Comparison of ENCODE assay signal across 9 mouse cellular contexts in the genomic region with DNA sequence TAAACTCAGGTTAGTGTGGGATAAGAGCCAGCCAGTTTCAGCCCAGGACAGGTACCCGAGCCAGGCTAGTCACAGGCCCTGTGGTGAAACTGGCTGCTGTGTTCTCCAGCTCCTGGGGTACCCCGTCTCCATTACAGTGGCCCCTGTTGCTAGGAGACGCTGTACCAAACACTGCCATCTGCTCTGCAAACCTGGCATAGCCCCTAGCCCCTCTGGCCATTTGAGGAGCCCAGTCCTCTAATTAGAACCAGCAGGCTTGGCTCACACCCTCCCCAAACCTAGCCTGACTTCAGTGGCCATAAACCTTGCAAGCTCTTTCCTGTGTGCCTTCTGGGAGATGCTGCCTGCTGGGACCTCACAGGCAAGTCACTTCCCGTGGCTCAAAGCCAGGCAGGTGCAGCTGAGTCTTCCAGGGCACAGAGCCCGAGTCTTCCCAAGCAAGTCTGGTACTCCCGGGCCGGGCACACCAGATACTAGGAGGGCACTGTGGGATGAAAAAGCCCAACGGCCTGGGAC.
DNase-seq lines count a peak whose midpoint lies in the region; ATAC-seq lines count a peak whose summit lies in the region.
"Had no signal": no experiment of that assay in that cellular context is flagged by ENCODE, and none has a peak within 500 bp of the region (broad histone marks: within the 10 kb centered on the region; RNA-seq: fewer than 3 reads in every experiment).

No protein-coding gene starts in this region.

- DNase-seq in kidney, postnatal 10 days = no peak
- DNase-seq in embryo, embryonic 11 days = peak; percentile 65
- peak; percentile 57 for DNase-seq in hindbrain, embryonic 11.5 days (ENCODE audit: low spot score)
- DNase-seq in naive thymus-derived CD4-positive, alpha-beta T cell, adult 2 months (ENCODE audit: low read depth) = peak; percentile 43
- DNase-seq in liver, embryonic 11.5 days (ENCODE audit: low spot score) = no peak
- no peak for DNase-seq in heart, adult 9 months (ENCODE audit: low spot score in 2 of 2)

- peaks cover 71% of the 10 kb centered on the region for H3K4me1 ChIP-seq in kidney, embryonic 15.5 days
- H3K4me1 ChIP-seq in hindbrain, embryonic 11.5 days (replicated peaks; ENCODE audit: control insufficient read depth, insufficient read depth, low read length) = peaks cover 16% of the 10 kb centered on the region
- H3K4me1 ChIP-seq in liver, embryonic 11.5 days (replicated peaks; ENCODE audit: control insufficient read depth, insufficient read depth, low read length) = peaks cover 3% of the 10 kb centered on the region; the same call in 1 of the 2 replicates
- peaks cover 2% of the 10 kb centered on the region; the same call in 1 of the 2 replicates for H3K4me1 ChIP-seq in liver, embryonic 12.5 days

- H3K36me3 ChIP-seq in kidney, embryonic 15.5 days = no peaks in the 10 kb centered on the region
- no peaks in the 10 kb centered on the region for H3K36me3 ChIP-seq in hindbrain, embryonic 11.5 days (ENCODE audit: control insufficient read depth, insufficient read depth, low read length)
- H3K36me3 ChIP-seq in liver, embryonic 11.5 days (ENCODE audit: control insufficient read depth, insufficient read depth, low read length) = no peaks in the 10 kb centered on the region
- no peaks in the 10 kb centered on the region for H3K36me3 ChIP-seq in liver, embryonic 12.5 days

- no peak for ATAC-seq in kidney, embryonic 15.5 days (replicated peaks; ENCODE audit: low FRiP score)
- no peak; the same call in 1 of the 2 replicates for ATAC-seq in hindbrain, embryonic 11.5 days (ENCODE audit: low FRiP score)
- ATAC-seq in liver, embryonic 11.5 days (replicated peaks; ENCODE audit: low FRiP score) = no peak
- no peak; the same call in 1 of the 2 replicates for ATAC-seq in liver, embryonic 12.5 days
- ATAC-seq: activated CD4-positive, CD25-positive, alpha-beta regulatory T cell, adult 4 months had no signal

- H3K4me3 ChIP-seq in kidney, embryonic 15.5 days (replicated peaks) = no peak overlapping the region
- H3K4me3 ChIP-seq in hindbrain, embryonic 11.5 days (ENCODE audit: low read depth, low read length) = no peak overlapping the region
- H3K4me3 ChIP-seq in liver, embryonic 11.5 days (ENCODE audit: low read depth, low read length) = no peak overlapping the region
- H3K4me3 ChIP-seq in liver, embryonic 12.5 days = no peak overlapping the region

- H3K4me2 ChIP-seq in kidney, embryonic 15.5 days = no peak overlapping the region
- H3K4me2 ChIP-seq in hindbrain, embryonic 11.5 days (replicated peaks; ENCODE audit: low read depth, low read length) = no peak overlapping the region
- H3K4me2 ChIP-seq in liver, embryonic 11.5 days = no peak overlapping the region
- no peak overlapping the region for H3K4me2 ChIP-seq in liver, embryonic 12.5 days

- H3K27ac ChIP-seq in kidney, embryonic 15.5 days = no peak overlapping the region
- no peak overlapping the region for H3K27ac ChIP-seq in hindbrain, embryonic 11.5 days (ENCODE audit: low read depth, low read length)
- no peak overlapping the region for H3K27ac ChIP-seq in liver, embryonic 11.5 days (ENCODE audit: low read depth, low read length)
- no peak overlapping the region for H3K27ac ChIP-seq in liver, embryonic 12.5 days

- 55% methylated on average over 8 of the region's 8 CpGs for WGBS in kidney, embryonic 15.5 days
- 59% methylated on average over 8 of the region's 8 CpGs for WGBS in hindbrain, embryonic 11.5 days
- 60% methylated on average over 8 of the region's 8 CpGs for WGBS in liver, embryonic 11.5 days
- WGBS in liver, embryonic 12.5 days (ENCODE audit: insufficient replicate concordance) = 60% methylated on average over 8 of the region's 8 CpGs

- H3K9me3 ChIP-seq in kidney, embryonic 15.5 days (replicated peaks) = no peaks in the 10 kb centered on the region
- H3K9me3 ChIP-seq in hindbrain, embryonic 11.5 days (ENCODE audit: control insufficient read depth, low read length) = no peaks in the 10 kb centered on the region
- H3K9me3 ChIP-seq in liver, embryonic 11.5 days (ENCODE audit: control insufficient read depth, low read length) = no peaks in the 10 kb centered on the region
- H3K9me3 ChIP-seq in liver, embryonic 12.5 days (replicated peaks) = no peaks in the 10 kb centered on the region

- H3K9ac ChIP-seq in kidney, embryonic 15.5 days = 0 out of 2 replicates have a peak overlapping the region, but pooled peaks have one; percentile 10
- H3K9ac ChIP-seq in hindbrain, embryonic 11.5 days (ENCODE audit: low read depth, low read length) = no peak overlapping the region
- no peak overlapping the region for H3K9ac ChIP-seq in liver, embryonic 11.5 days (ENCODE audit: low read depth, low read length)
- H3K9ac ChIP-seq in liver, embryonic 12.5 days = no peak overlapping the region

- 0 out of 2 replicates have a peak, but pooled peaks cover 14% of the 10 kb centered on the region for H3K27me3 ChIP-seq in kidney, embryonic 15.5 days
- no peaks in the 10 kb centered on the region for H3K27me3 ChIP-seq in hindbrain, embryonic 11.5 days (ENCODE audit: control insufficient read depth, insufficient read depth, low read length)
- H3K27me3 ChIP-seq in liver, embryonic 11.5 days (replicated peaks; ENCODE audit: control insufficient read depth, insufficient read depth, low read length) = peaks cover 10% of the 10 kb centered on the region
- peaks cover 60% of the 10 kb centered on the region for H3K27me3 ChIP-seq in liver, embryonic 12.5 days (replicated peaks)

Comparison
In these comparisons a context has a peak if more than half of its experiments do, and no peak if none do; other contexts are left out.
1. DNase-seq: peak in embryo, embryonic 11 days (single experiment), hindbrain, embryonic 11.5 days (single experiment) and naive thymus-derived CD4-positive, alpha-beta T cell, adult 2 months (single experiment); none in kidney, postnatal 10 days (single experiment), liver, embryonic 11.5 days (single experiment) and heart, adult 9 months (0 of 2).